Mouse (Mus musculus) c-Kit-positive CD71-positive TER-119-negative erythroid progenitor cells, embryonic 14.5 days (primary cell): ENCODE data around the gene Paxx.

Experiments used
- DNase-seq: peaks from one replicate; pipeline ENCODE4 v3.0.0-alpha.2; 2013; ENCODE audit warnings: low read depth

The Paxx gene

GRCm38 (mm10) chr2:25408908-25409307 is 52.0 kb downstream of the Paxx start:
- no peak for DNase-seq
